Mouse (Mus musculus): Measurements from ENCODE around the gene Tns1. TPM values are rescaled to one million over a fixed set of nuclear protein-coding genes. Genes with fewer than 3 reads are reported as not detected.

Gene Tns1
- total RNA-seq, 2 experiments from 2014 or later, result 36.1 to 50.9 TPM

- DNase-seq (ENCODE audit: low spot score in 2 of 2), result no peak
- intact Hi-C loops (cut with DNase I), result no loop called here
Measured at GRCm38 (mm10) chr1:73930411-73931134, 193.7 kb downstream of the Tns1 start.

GRCm38 (mm10) chr1:73929952-73930329 lies 194.3 kb downstream of the Tns1 start:
- DNase-seq (ENCODE audit: low spot score in 2 of 2), result no peak
- intact Hi-C loops (cut with DNase I), result no loop called here

- DNase-seq (ENCODE audit: low spot score in 2 of 2), result no peak
- intact Hi-C loops (cut with DNase I), result no loop called here
Measured at GRCm38 (mm10) chr1:73929211-73929951, 194.9 kb downstream of the Tns1 start.

DNA sequence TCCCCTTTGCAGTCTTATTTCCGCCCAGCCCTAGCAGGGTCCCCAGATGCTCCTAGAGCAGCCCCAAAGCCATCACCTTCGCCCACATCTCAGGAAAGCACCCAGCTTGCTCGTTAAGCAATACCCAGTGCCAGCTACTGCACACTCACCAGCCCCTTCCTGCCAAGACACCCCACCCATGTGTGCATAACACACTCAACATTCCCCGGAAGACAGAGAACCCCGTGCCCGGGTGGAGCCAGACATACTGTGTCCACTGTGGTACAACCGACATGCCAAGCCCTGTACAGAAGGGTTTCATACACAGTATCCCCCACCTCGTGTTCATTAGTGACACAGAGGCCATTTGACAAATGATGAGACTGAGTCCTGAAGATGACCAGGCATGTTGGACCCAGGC lies 195.9 kb downstream of the Tns1 start:
- intact Hi-C loops (cut with DNase I), result no loop called here
- DNase-seq (ENCODE audit: low spot score in 2 of 2), result no peak

DNA sequence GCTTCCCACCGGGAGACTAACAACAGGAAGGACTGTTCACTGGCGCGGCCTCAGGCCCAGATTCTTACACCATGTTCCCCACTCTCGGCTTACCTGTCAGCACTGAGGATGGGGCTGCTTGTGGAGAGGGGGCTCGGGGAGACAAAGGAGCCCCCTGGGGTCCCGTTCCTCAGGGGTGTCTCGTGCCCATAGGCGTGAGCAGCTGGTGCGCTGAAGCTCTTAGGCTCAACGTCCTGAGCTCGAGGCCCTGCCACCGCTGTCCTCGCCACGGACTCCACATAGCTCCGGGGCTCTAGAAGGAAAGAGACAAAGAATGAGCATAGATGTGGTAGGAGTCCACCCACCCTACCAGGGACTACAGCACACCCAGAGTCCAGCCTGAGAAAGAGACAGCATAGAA lies 196.4 kb downstream of the Tns1 start:
- intact Hi-C loops (cut with DNase I), result no loop called here

DNA sequence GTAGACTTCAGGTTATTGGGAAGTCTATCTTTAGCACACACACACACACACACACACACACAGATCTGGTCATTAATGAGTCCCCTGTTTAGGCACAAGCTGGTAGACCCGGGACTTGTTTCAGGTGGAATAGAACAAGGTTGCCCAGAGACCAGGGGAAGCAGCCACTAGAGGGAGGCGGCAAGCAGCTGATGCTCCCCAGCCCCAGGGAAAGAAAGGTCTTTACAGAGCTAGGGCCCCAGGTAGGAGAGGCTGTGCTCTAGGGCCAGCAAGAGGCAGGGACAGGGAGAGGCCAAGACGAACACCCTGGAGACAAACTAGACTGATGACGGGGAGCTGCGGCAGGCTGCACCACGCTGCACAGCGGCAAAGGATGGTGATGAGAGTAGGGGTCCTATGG lies 198.0 kb downstream of the Tns1 start:
- DNase-seq (ENCODE audit: low spot score in 2 of 2), result no peak
- intact Hi-C loops (cut with DNase I), result no loop called here

More for the DNA sequence above, 196.4 kb downstream of the Tns1 start:
- DNase-seq (ENCODE audit: low spot score in 2 of 2), result no peak

DNA sequence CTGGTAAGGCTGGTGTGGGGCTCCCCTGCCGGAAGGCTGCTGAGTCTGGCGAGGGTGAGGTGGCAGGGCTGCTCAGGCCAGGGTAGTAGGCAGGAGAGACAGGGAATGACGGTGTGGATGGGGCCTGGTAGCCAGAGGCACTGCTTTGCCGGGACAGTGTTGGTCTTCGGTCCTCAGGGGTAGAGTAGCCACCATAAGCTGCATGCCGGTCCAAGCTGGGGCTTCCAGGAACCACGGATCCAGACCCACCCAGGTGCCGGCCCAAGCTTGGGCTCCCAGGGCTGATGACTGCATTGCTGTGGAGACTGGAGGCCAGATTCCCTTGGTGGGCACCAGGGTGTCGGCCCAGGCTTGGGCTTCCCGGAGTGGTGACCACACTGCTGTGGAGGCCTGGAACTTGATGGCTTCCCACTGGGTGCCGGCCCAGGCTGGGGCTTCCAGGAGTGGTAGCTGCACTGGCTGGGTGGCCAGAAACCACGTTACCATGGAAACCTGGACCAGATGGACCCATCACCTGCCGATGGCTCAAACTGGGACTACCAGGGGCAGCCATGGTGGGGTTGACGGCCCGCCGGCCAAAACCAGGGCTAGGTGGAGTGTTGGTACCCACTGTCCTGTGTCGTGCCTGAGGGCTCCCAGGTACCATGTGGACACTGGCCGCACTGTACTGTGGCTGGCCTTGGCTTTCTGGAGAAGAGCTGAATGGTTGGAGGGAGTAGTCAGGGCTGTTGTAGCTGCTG lies 199.2 kb downstream of the Tns1 start:
- intact Hi-C loops (cut with DNase I), result no loop called here
- no peak for DNase-seq (ENCODE audit: low spot score in 2 of 2)

GRCm38 (mm10) chr1:73924210-73924609 lies 200.0 kb downstream of the Tns1 start:
- DNase-seq (ENCODE audit: low spot score in 2 of 2), result no peak
- intact Hi-C loops (cut with DNase I), result no loop called here

- no peak for DNase-seq (ENCODE audit: low spot score in 2 of 2)
- intact Hi-C loops (cut with DNase I), result no loop called here
Measured at GRCm38 (mm10) chr1:73923185-73923584, 201.1 kb downstream of the Tns1 start.

DNA sequence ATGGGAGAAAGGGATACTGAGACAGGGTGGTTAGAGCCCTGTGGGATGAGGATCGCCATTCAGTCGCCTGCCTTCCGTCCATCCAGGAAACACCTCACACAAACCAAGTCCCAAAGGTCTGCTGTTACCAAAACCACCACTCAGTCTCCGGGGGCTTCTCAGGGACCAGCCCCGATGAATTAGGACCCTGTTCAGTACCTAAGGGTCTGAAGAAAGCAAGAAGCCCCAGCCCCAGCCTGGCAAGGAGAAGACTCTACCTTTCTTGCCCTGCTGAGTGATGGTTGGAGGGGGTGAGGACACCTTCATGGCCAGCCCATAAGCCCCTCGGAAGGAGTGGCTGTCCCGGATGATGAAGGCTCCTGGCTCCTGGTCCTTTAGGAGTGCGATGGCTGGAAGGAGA lies 203.5 kb downstream of the Tns1 start:
- no peak for DNase-seq (ENCODE audit: low spot score in 2 of 2)
- intact Hi-C loops (cut with DNase I), result no loop called here

GRCm38 (mm10) chr1:73919909-73920308 lies 204.3 kb downstream of the Tns1 start:
- intact Hi-C loops (cut with DNase I), result no loop called here
- DNase-seq (ENCODE audit: low spot score in 2 of 2), result no peak

- intact Hi-C loops (cut with DNase I), result no loop called here
- no peak for DNase-seq (ENCODE audit: low spot score in 2 of 2)
Measured at GRCm38 (mm10) chr1:73918001-73918400, 206.2 kb downstream of the Tns1 start.

- intact Hi-C loops (cut with DNase I), result no loop called here
- DNase-seq (ENCODE audit: low spot score in 2 of 2), result no peak
Measured at GRCm38 (mm10) chr1:73916298-73916697, 208.0 kb downstream of the Tns1 start.

DNA sequence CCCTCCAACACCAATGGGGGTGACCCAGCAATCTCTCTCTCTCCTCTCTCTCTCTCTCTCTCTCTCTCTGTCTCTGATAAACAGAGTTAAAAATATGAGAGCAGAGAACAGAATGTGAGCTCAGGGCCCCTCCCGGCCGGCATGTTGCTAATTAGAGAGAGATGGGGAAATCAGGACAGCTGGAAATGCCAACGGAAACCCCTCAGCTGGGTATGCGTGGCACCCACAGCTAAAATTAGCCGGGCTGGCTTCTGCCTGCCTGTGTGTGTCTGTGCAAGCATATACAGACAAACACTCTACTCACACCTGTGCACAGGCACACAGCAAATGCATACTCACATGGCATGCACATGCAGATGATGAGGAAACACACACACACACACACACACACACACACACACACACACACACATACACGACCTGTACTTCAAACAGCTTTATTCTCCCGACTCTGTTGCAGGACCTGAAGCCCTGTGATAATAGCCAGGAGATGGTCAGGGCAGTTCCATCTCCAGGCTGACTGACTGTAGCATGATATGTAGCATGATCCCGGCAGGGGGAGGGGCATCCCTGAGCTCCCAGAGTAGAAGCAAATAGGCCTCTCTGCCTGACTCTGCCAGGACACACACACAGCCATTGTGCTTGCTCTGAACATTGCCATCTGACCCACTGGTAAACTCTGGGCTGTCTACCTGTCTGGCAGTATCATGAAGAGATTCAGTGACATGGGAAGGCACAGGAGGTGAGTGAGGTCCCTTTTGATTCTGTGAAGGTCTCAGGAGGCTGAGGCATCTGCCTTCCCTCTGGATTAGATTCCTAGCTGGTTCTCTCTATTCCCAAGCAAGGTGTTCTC lies 208.8 kb downstream of the Tns1 start:
- peak; percentile 54 to 58 for DNase-seq (ENCODE audit: low spot score in 2 of 2)
- intact Hi-C loops (cut with DNase I), result no loop called here

GRCm38 (mm10) chr1:73914076-73914475 lies 210.2 kb downstream of the Tns1 start:
- intact Hi-C loops (cut with DNase I), result no loop called here
- DNase-seq (ENCODE audit: low spot score in 2 of 2), result no peak

- DNase-seq (ENCODE audit: low spot score in 2 of 2), result no peak
- intact Hi-C loops (cut with DNase I), result no loop called here
Measured at GRCm38 (mm10) chr1:73913071-73914005, 210.9 kb downstream of the Tns1 start.

DNA sequence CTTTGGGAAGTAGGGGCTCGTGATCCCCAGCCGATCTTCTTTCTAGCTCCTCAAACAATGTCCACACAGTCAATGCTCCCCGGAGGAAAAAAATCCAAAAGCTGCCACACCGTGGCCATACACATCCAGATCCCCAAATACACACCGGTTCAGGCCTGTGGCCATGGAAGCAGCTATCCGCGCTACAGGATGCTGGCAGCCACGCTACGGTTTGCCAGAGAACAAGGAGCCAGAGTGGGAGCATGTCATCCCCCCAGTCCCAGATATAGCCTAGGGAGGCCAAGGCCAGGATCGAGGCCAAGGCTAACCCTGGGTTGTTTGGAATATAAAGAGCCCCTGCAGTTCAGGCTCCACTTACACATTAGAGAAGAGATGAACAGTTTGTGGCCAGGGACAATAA lies 211.8 kb downstream of the Tns1 start:
- intact Hi-C loops (cut with DNase I), result no loop called here
- DNase-seq (ENCODE audit: low spot score in 2 of 2), result no peak

- intact Hi-C loops (cut with DNase I), result no loop called here
- no peak for DNase-seq (ENCODE audit: low spot score in 2 of 2)
Measured at GRCm38 (mm10) chr1:73911981-73912380, 212.3 kb downstream of the Tns1 start.

DNA sequence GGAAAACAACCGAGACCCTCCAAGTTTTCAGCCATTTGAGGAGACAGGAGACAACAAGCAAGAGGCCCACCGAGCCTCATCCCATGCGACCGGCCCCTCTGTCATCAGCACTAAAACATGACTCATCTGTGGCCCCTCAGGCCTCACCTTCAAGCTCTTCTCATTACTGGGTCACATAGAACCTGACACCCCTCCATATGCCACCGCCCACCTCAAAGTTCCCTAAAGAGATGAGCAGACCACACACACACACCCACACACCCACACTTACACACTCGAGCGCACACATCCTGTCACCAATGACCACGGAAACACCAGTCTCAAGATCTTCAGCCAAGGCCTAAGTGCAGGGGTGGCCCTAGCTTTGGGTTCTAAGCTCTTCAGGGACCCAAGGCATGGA lies 213.5 kb downstream of the Tns1 start:
- peak in 1 of 2 experiments; percentile 2 for DNase-seq (ENCODE audit: low spot score in 2 of 2)
- intact Hi-C loops (cut with DNase I), result no loop called here
